Mouse (Mus musculus) lung, adult 18-20 months (tissue): ENCODE measurements around the gene Fbxw4.
A peak's percentile ranks its signal among the peaks of the same experiment; 100 is the strongest.
"Not testable (repeated sequence)": the region's sequence is repeated elsewhere in the genome, so short reads cannot be mapped to it uniquely, and the experiment has no call there.

Experiments used
- DNase-seq, 2 experiments: peaks; one replicate each; pipeline ENCODE4 v3.0.0; 2022; ENCODE audit warnings: mixed read lengths in 2 of 2

Fbxw4 gene

GRCm38 (mm10) chr19:45575632-45576001 lies 84.5 kb downstream of the Fbxw4 start:
- no peak for DNase-seq

- peak; percentile 44 to 46 for DNase-seq
Observed at GRCm38 (mm10) chr19:45574941-45575631, 85.0 kb downstream of the Fbxw4 start.

GRCm38 (mm10) chr19:45574339-45574898 lies 85.7 kb downstream of the Fbxw4 start:
- peak in 1 of 2 experiments; percentile 14 for DNase-seq

GRCm38 (mm10) chr19:45573861-45574267 lies 86.2 kb downstream of the Fbxw4 start:
- DNase-seq: peak; percentile 72 to 78

- DNase-seq: no peak
Observed at GRCm38 (mm10) chr19:45573033-45573432, 87.1 kb downstream of the Fbxw4 start.

- DNase-seq: no peak
Observed at GRCm38 (mm10) chr19:45567367-45567766, 92.7 kb downstream of the Fbxw4 start.

- no peak for DNase-seq
Observed at GRCm38 (mm10) chr19:45565925-45566715, 94.0 kb downstream of the Fbxw4 start.

GRCm38 (mm10) chr19:45560153-45560890 lies 99.8 kb downstream of the Fbxw4 start, which contains the start of the genes Poll and Gm17018:
Gene Poll, minus strand, starts transcription at chr19:45560531.
Gene Gm17018, plus strand, starts transcription at chr19:45560615.
- peak; percentile 84 to 89 for DNase-seq

GRCm38 (mm10) chr19:45554136-45554535 lies 106.0 kb downstream of the Fbxw4 start:
- no peak for DNase-seq

GRCm38 (mm10) chr19:45552187-45552586 lies 107.9 kb downstream of the Fbxw4 start:
- DNase-seq: no peak

GRCm38 (mm10) chr19:45549948-45550347 lies 110.2 kb downstream of the Fbxw4 start:
- DNase-seq: no peak

GRCm38 (mm10) chr19:45549128-45549915 lies 110.8 kb downstream of the Fbxw4 start:
- no peak for DNase-seq

- not testable (repeated sequence) for DNase-seq
Observed at GRCm38 (mm10) chr19:45548196-45548595, 111.9 kb downstream of the Fbxw4 start.

- DNase-seq: peak; percentile 80 to 83
Observed at GRCm38 (mm10) chr19:45544925-45545321, 115.2 kb downstream of the Fbxw4 start.

- DNase-seq: no peak
Observed at GRCm38 (mm10) chr19:45544152-45544924, 115.8 kb downstream of the Fbxw4 start.

- DNase-seq: no peak
Observed at GRCm38 (mm10) chr19:45542061-45542460, 118.1 kb downstream of the Fbxw4 start.

GRCm38 (mm10) chr19:45541409-45542041 lies 118.6 kb downstream of the Fbxw4 start:
- DNase-seq: no peak

GRCm38 (mm10) chr19:45540657-45541408 lies 119.3 kb downstream of the Fbxw4 start:
- DNase-seq: no peak

GRCm38 (mm10) chr19:45537505-45537904 lies 122.6 kb downstream of the Fbxw4 start:
- DNase-seq: peak; percentile 60 to 67

GRCm38 (mm10) chr19:45535929-45536328 lies 124.2 kb downstream of the Fbxw4 start:
- DNase-seq: no peak
